Mouse (Mus musculus): Measurements from ENCODE around the gene Hist1h2bn. TPM values are rescaled to one million over a fixed set of nuclear protein-coding genes. Genes with fewer than 3 reads are reported as not detected.

The Hist1h2bn gene
- polyA plus RNA-seq, 1 experiment from 2014 or later: 0.88 TPM

Small RNAs within 50 kb of the gene (microRNA-seq; reads per million reads assigned to microRNA genes)
- gene Gm44346 (not detected), gene Gm44357 (not detected), gene Gm44367 (not detected), gene Gm44454 (not detected)

Other genes starting within 250 kb of the Hist1h2bn start
- gene Zkscan8, start 223.0 kb upstream of the Hist1h2bn start, polyA plus RNA-seq (2015; fragmentation: Nextera tagmentation; extraction: Ambion mirVana): 3.7 and 4.7 TPM in 2 replicates
- 0.04 TPM in 1 of 2 replicates, not detected in the other for gene Olfr1366, start 211.3 kb upstream of the Hist1h2bn start, polyA plus RNA-seq (2015; fragmentation: Nextera tagmentation; extraction: Ambion mirVana)
- gene Olfr1535, start 194.2 kb upstream of the Hist1h2bn start, polyA plus RNA-seq (2015; fragmentation: Nextera tagmentation; extraction: Ambion mirVana): not detected in 2 replicates
- gene Olfr1364, start 172.4 kb upstream of the Hist1h2bn start, polyA plus RNA-seq (2015; fragmentation: Nextera tagmentation; extraction: Ambion mirVana): not detected in 2 replicates
- gene Olfr1362, start 140.1 kb upstream of the Hist1h2bn start, polyA plus RNA-seq (2015; fragmentation: Nextera tagmentation; extraction: Ambion mirVana): not detected in 2 replicates
- not detected in 2 replicates for gene Olfr11, start 111.6 kb upstream of the Hist1h2bn start, polyA plus RNA-seq (2015; fragmentation: Nextera tagmentation; extraction: Ambion mirVana)
- not detected in 2 replicates for gene Olfr1361, start 90.7 kb upstream of the Hist1h2bn start, polyA plus RNA-seq (2015; fragmentation: Nextera tagmentation; extraction: Ambion mirVana)
- not detected in 2 replicates for gene Olfr1360, start 76.7 kb upstream of the Hist1h2bn start, polyA plus RNA-seq (2015; fragmentation: Nextera tagmentation; extraction: Ambion mirVana)
- gene Olfr1359, start 56.0 kb upstream of the Hist1h2bn start, polyA plus RNA-seq (2015; fragmentation: Nextera tagmentation; extraction: Ambion mirVana): not detected in 2 replicates
- 0.86 and 1.7 TPM in 2 replicates for gene Hist1h2bl, start 38.0 kb upstream of the Hist1h2bn start, polyA plus RNA-seq (2015; fragmentation: Nextera tagmentation; extraction: Ambion mirVana)
- gene Hist1h2ai, start 37.7 kb upstream of the Hist1h2bn start, polyA plus RNA-seq (2015; fragmentation: Nextera tagmentation; extraction: Ambion mirVana): 4.3 and 8.1 TPM in 2 replicates
- 4.8 and 6.2 TPM in 2 replicates for gene Hist1h3h, start 36.5 kb upstream of the Hist1h2bn start, polyA plus RNA-seq (2015; fragmentation: Nextera tagmentation; extraction: Ambion mirVana)
- 1.8 and 2.4 TPM in 2 replicates for gene Hist1h2bm, start 32.1 kb upstream of the Hist1h2bn start, polyA plus RNA-seq (2015; fragmentation: Nextera tagmentation; extraction: Ambion mirVana)
- 0.51 and 0.67 TPM in 2 replicates for gene Hist1h4j, start 19.1 kb upstream of the Hist1h2bn start, polyA plus RNA-seq (2015; fragmentation: Nextera tagmentation; extraction: Ambion mirVana)
- gene Hist1h4k, start 3.6 kb upstream of the Hist1h2bn start, polyA plus RNA-seq (2015; fragmentation: Nextera tagmentation; extraction: Ambion mirVana): 1.9 TPM in 1 of 2 replicates, not detected in the other
- 9.3 and 10.0 TPM in 2 replicates for gene Hist1h2ak, start 296 bp upstream of the Hist1h2bn start, polyA plus RNA-seq (2015; fragmentation: Nextera tagmentation; extraction: Ambion mirVana)
- 8.6 and 9.8 TPM in 2 replicates for gene Hist1h1b, start 26.5 kb downstream of the Hist1h2bn start, polyA plus RNA-seq (2015; fragmentation: Nextera tagmentation; extraction: Ambion mirVana)
- 50.2 and 54.0 TPM in 2 replicates for gene Hist1h3i, start 29.2 kb downstream of the Hist1h2bn start, polyA plus RNA-seq (2015; fragmentation: Nextera tagmentation; extraction: Ambion mirVana)
- 3.0 and 3.1 TPM in 2 replicates for gene Hist1h2an, start 33.1 kb downstream of the Hist1h2bn start, polyA plus RNA-seq (2015; fragmentation: Nextera tagmentation; extraction: Ambion mirVana)
- gene Hist1h2bp, start 33.3 kb downstream of the Hist1h2bn start, polyA plus RNA-seq (2015; fragmentation: Nextera tagmentation; extraction: Ambion mirVana): 0.34 and 0.52 TPM in 2 replicates
- gene Hist1h2bq, start 56.1 kb downstream of the Hist1h2bn start, polyA plus RNA-seq (2015; fragmentation: Nextera tagmentation; extraction: Ambion mirVana): 9.3 and 10.4 TPM in 2 replicates
- not detected in 2 replicates for gene Hist1h2ao, start 56.3 kb downstream of the Hist1h2bn start, polyA plus RNA-seq (2015; fragmentation: Nextera tagmentation; extraction: Ambion mirVana)
- not detected in 2 replicates for gene Hist1h4m, start 57.6 kb downstream of the Hist1h2bn start, polyA plus RNA-seq (2015; fragmentation: Nextera tagmentation; extraction: Ambion mirVana)
- gene Hist1h4n, start 78.1 kb downstream of the Hist1h2bn start, polyA plus RNA-seq (2015; fragmentation: Nextera tagmentation; extraction: Ambion mirVana): 6.3 and 7.5 TPM in 2 replicates
- 1,370 and 1,778 TPM in 2 replicates for gene Hist1h2ap, start 79.4 kb downstream of the Hist1h2bn start, polyA plus RNA-seq (2015; fragmentation: Nextera tagmentation; extraction: Ambion mirVana)
- 9.6 and 10.5 TPM in 2 replicates for gene Hist1h2br, start 79.6 kb downstream of the Hist1h2bn start, polyA plus RNA-seq (2015; fragmentation: Nextera tagmentation; extraction: Ambion mirVana)
- 2.9 and 4.7 TPM in 2 replicates for gene Zfp184, start 191.0 kb downstream of the Hist1h2bn start, polyA plus RNA-seq (2015; fragmentation: Nextera tagmentation; extraction: Ambion mirVana)
- gene Pom121l2, start 227.1 kb downstream of the Hist1h2bn start, polyA plus RNA-seq (2015; fragmentation: Nextera tagmentation; extraction: Ambion mirVana): not detected in 2 replicates